Mouse (Mus musculus): ENCODE results near the gene Gata3.

The Gata3 gene

DNA sequence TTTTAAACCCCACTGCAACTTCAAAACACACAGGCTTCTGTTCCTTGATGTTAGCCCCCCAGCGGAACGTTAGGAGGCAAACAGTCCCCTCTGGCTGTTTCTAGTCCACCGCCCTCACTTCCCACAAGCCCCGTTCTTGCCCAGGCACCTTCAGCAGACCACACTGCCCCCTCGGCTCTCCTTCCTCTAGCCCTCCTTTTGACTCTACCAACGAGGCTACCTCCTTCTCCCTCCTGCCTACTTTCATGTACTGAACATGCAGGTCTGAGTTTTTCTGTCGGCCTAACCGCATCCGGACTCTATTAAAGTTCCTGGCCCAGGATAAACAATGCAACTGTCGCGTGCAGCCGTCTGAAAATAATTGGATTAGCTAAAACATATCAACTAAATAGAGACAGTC lies 17.2 kb downstream of the Gata3 start:
- DNase-seq (ENCODE audit: low read depth, low spot score): no peak

DNA sequence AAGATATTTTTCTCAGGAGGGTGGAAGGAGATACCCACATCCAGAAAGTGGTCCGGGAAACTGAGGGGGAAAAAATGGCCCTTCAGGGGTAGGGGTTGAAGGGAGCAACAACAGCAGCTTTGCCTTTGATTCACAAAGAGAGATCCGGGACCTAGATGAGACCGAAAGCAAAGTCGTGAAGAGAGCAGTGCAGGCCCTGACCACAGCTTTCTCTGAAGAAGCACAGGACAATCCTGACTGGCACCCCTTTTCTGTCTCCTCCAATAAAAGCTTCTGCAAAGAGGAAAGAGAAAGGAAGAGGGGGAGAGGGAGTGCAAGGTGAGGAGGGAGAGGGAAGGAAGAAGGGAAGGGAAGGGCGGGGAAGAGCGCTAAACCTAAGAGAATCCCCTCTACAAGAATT lies 18.0 kb downstream of the Gata3 start:
- no peak for DNase-seq (ENCODE audit: low read depth, low spot score)

DNA sequence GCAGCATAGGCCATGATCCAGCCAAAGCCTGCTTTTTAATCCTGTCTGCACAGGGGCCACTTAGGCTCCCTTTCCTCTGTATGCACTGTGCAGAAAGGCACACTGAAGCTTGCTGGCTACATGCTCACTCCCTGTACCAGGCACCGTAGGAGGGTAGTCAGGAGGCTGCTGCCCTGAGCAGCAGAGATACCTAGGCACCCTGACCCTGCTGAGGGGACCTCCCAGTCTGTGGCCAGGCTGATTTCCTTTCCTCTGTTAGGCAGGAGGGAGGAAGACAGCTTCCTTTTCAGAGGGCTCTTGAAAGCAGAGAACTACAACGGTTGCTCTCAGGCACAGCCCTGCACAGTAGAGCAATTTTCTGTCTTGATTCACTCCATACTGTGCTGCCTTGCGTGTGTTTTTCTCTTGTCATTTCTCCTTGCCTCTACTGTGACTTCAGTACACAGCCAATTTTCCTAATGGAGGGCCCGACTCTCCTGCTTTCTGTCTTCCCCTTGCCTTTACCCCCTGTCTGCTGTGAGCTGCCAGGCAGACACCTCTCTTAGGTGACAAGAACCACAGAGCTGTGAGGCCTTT lies 18.6 kb downstream of the Gata3 start:
- no peak for DNase-seq (ENCODE audit: low read depth, low spot score)

DNA sequence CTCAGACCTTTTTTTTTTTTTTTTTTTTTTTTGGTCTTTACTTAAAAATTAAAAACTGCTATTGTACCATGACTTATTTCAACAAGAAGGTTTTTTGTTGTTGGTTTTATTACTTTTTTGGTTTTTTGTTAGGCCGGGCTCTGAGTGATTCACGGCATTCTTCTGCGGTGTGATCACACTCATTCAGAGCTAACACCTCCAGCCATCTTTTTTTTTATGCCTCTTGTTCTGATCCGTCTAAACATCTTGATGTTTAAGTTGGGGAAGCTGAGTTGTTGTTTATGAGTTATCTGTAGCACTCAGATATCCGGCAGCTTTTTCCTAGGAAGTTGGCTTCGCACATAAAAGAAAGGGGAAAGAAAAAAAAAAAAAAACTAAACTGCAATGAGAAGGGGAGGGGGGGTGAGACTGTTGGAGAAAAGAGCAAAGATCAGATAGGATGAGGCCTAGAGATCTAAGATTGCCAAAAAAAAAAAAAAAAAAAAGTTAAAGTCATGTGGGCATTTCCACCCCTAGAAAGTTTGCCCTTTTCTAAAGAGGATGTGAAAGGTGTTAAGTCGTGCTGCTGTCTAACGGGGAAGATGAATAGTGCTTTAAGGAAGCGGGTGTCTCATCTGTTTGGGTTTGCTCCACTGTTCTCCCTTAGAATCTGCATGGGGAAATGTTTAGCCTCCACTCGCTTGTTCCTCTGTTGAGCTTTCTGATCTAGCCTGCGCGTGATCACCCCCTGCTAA lies 22.6 kb downstream of the Gata3 start:
- DNase-seq (ENCODE audit: low read depth, low spot score): no peak

DNA sequence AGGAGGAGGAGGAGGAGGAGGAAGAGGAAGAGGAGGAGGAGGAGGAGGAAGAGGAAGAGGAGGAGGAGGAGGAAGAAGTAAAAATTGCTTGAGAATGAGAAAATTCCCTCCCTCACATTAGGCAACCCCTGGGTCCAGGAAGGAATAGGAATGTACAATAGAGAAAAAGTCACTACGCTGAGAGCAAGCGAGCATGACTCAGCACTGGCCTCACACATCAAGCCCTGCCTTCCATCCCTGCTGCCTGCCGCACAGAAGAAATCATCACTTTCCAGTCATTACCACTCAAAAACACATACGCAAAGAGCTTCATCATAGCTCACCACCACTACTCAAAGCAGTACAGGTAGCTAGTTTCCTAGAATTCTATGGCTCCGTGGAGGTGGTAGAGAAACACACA lies 29.1 kb downstream of the Gata3 start:
- no peak for DNase-seq (ENCODE audit: low read depth, low spot score)

DNA sequence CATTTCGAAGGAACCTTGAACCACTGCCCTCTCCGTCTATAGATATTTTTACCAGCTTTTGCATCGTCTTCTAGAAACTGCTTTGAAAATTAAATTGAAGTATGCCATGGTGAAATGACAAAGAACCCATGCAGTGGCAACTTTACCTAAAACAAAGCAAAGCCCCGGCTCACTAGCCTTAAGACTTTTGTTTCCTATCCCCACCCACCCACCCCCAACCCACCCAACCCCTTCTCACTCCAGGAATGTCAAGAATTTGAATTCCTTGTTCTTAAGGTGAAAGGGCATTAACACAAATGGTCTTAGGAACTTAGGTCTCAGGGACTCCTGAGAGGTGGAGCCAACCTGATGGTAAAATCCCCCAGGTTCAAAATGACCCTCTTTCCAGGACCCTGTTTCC lies 34.0 kb downstream of the Gata3 start:
- DNase-seq (ENCODE audit: low read depth, low spot score): no peak

DNA sequence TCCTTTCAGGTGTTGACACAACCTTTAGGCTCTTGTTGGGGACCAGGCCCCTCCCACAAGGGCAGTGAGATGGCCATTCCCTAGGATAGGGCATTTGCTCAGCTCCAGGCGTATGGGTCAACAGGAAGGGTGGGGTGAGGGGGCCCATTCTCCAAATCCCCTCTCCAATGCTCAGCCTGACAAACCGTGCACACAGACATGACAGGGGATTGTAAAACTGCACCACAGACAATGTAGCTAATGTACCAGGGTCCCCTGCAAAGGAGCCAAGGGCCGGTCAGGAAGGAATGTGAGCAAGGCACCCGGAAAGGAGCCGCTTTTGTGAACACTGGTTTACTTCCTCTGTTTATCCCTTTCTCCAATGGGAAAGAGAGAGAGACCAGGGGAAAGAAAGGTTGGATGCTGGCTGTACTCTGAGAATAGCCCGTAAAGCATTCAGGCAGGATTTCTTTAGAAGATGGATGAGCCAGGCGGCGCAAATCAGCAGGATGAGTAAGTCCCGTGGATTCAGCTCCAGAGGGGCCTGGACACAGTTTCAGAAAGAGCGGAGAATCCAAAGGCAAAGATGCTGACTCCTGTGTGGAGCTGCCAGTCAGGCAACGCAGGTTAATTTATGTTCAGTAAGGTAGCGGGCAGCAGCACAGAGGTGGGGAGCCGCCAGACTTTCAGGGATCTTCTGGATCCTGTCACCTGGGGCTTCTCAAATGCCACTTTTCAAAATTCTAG lies 36.8 kb downstream of the Gata3 start:
- no peak for DNase-seq (ENCODE audit: low read depth, low spot score)

DNA sequence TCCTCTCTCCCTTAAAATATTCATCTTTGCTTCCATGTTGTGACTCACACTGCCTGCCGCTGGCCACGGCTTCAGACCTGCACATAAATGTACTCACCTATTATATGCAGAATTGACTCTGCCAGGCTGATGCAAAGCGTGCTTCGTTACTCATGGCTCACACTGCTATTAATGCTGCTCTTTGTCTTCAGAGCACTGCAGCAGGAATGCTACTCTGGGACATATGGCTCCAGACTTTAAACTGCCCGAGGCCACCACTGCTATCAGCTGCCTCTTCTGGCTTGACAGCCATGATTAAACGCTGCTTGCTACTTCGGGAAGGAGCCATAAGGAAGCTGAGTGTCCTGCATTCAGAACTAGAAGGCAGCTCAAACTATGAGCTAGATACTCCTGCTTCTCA lies 54.6 kb downstream of the Gata3 start:
- no peak for DNase-seq (ENCODE audit: low read depth, low spot score)

DNA sequence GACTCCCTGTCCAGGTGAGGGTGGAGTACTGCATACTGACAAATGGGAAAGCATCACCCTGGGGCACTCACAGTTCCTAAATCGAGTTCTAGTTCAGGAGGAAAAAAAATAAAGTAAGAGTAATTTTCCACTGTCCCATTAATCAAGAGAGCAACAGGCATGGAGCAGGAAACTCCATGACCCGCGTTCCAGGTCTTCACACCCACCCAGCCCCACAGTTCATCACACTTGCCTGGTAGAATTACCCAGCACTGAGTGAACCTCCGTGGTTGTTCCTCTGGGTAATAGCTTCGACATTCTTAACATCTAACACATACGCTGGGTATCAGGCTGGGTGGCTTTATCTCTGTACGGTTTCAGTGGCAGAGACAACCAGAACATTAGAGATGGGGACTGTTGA lies 56.1 kb downstream of the Gata3 start:
- no peak for DNase-seq (ENCODE audit: low read depth, low spot score)

DNA sequence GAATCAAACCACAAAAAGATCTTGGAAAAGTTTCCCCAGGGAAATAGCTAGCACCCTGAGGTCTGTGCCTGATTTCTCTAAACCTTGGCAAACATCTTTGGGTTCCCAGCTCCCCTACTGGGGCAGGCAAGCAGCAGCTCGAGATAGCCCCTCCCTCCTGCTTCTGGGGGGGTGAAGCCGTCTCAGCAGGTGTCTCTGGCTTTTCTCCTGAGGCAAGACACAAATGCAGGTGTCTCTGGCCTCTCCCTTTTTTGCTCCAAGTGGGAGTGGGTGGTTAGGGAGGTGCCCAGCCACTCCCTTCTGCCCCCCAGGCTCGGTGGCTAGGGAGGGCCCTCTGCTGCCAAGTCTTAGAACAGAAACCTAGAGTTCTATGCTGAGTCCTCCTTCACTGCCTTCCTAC lies 62.2 kb downstream of the Gata3 start:
- DNase-seq (ENCODE audit: low read depth, low spot score): no peak

DNA sequence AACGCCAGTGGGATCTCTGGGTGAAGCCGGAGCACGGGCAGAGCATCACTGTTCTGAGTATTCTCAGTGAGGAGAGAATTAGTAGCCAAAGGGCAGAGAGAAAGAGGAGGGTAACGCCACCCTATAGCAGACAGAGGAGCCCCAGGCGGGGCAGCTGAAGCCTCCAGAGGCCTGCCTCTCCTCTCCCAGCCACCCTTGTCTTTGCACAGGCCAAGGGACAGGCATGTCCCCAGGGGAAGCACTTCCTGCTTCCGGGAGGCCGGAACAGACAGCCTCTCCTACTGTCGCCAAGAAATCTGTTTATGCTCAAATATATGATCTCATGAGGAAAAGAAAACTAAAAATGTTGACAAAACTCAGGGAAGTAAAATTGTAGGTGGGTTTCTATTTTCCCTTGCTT lies 69.2 kb downstream of the Gata3 start:
- DNase-seq (ENCODE audit: low read depth, low spot score): no peak

DNA sequence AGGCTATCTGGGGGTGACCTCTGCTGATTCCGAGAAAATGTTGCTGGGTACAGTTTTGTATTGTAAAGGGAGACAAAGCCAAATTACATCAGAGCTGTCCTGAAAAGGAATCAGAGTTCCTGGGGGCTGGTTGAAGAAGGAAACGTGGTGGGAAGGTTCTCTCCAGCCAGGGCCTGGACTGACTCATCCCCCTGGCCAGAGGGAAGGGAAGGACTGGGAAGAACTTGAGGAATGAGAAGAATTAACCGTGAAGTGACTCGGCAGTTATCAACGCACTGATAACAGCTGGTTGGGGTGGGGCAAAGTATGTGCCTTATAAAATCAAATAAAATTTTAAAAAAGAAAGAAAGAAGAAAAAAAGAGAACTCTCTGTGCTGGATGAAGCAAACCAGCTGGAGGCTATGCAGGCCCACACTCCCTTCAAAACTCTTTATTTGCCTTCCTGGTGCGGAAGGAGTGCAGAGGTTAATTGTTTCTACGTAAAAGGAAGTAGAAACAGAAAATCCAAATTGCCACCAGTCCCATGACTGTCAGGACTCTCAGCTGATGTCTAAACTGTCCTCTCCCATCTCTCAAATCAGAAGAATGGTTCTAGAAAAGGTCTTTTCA lies 71.6 kb downstream of the Gata3 start:
- DNase-seq (ENCODE audit: low read depth, low spot score): no peak

All from WW6 (cell line).